ENCODE assay signal across 14 mouse cellular contexts in the genomic region with DNA sequence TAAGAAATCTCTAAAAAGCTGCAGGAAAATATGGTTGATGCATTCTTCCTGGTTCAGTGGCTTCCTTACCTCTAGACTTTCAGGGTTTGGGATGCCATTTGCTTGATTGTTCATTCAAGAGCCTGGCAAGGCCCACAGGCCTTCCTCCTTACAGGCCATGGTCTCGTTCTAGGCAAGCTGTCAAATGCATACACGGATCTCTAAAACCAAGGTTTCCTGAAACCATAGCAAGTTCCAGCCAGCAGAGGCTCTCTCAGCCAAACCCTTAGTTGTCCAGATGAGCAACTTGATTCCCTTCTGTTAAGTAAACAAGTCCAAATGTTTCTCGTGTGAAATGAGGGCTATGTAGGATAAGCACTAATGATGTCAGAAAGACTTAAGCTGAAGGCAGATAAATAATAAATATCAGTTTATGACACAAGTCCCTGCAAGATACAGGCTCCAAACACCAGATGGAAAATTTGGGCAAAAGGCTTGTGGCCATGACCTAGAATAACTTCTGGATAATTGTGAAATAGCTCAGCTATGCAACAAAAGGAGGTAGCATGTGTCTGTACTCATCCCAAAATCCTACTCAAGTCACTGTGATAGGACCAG. TPM values are rescaled to one million over a fixed set of nuclear protein-coding genes. Genes with fewer than 3 reads are reported as not detected.
DNase-seq lines count a peak whose midpoint lies in the region; ATAC-seq and TF ChIP-seq lines count a peak whose summit lies in the region.
"Had no signal": no experiment of that assay in that cellular context is flagged by ENCODE, and none has a peak within 500 bp of the region (broad histone marks: within the 10 kb centered on the region; RNA-seq: fewer than 3 reads in every experiment).

No protein-coding gene starts in this region.

- no peaks in the 10 kb centered on the region for H3K27me3 ChIP-seq in liver, adult 2 months (ENCODE audit: control insufficient read depth, insufficient read depth, low read length)
- no peaks in the 10 kb centered on the region for H3K27me3 ChIP-seq in intestine, postnatal 0 days (replicated peaks; ENCODE audit: control insufficient read depth, insufficient read depth, low read length)
- H3K27me3 ChIP-seq: limb, embryonic 15.5 days; neural tube, embryonic 12.5 days; stomach, embryonic 15.5 days had no signal

- no peak for TF ChIP-seq POLR2A in liver, adult 2 months (IDR thresholded peaks at IDR 0.05; ENCODE audit: extremely low read depth, insufficient read depth, low read length)

- no peak overlapping the region for H3K4me2 ChIP-seq in intestine, postnatal 0 days (replicated peaks; ENCODE audit: low read depth)
- H3K4me2 ChIP-seq: limb, embryonic 15.5 days; midbrain, embryonic 11.5 days; neural tube, embryonic 12.5 days; stomach, embryonic 15.5 days had no signal

- H3K4me3 ChIP-seq in liver, adult 2 months (ENCODE audit: insufficient read depth, low read depth, low read length): no peak overlapping the region
- H3K4me3 ChIP-seq in intestine, postnatal 0 days (ENCODE audit: low read depth, low read length): no peak overlapping the region
- H3K4me3 ChIP-seq: limb, embryonic 15.5 days; neural tube, embryonic 12.5 days; stomach, embryonic 15.5 days had no signal

- no peak overlapping the region for H3K9ac ChIP-seq in liver, adult 2 months (ENCODE audit: low read depth, low read length)
- H3K9ac ChIP-seq in intestine, postnatal 0 days (ENCODE audit: low read depth, low read length): no peak overlapping the region
- H3K9ac ChIP-seq: limb, embryonic 15.5 days; neural tube, embryonic 12.5 days; stomach, embryonic 15.5 days had no signal

- TF ChIP-seq CTCF in liver, adult 2 months (IDR thresholded peaks at IDR 0.05; ENCODE audit: low read depth, low read length): no peak
- peak; percentile 46 for TF ChIP-seq CTCF in intestine, postnatal 0 days (IDR thresholded peaks at IDR 0.05; ENCODE audit: low read depth)

- DNase-seq in cerebellum, postnatal 10 days: peak; percentile 3 to 4
- no peak for DNase-seq in cerebellum, postnatal 4 days (ENCODE audit: low spot score in 2 of 2)
- DNase-seq in liver, adult 2 months (ENCODE audit: extremely low read depth, low read depth, low spot score): peak; percentile 79
- DNase-seq in liver (no peak), adipocyte (ENCODE audit: low spot score) (peak; percentile 68)
- no peak for DNase-seq in right cerebral cortex, postnatal 10 days (ENCODE audit: low spot score in 2 of 2)
- no peak for DNase-seq in frontal cortex, postnatal 14 days (ENCODE audit: low spot score in 2 of 2)
- DNase-seq: B cell, adult 2 months; kidney, adult 2 months had no signal

- 13% methylated on average over 3 of the region's 3 CpGs for WGBS in liver, adult 2 months
- WGBS in intestine, postnatal 0 days: 42% methylated on average over 3 of the region's 3 CpGs

- peaks cover 7% of the 10 kb centered on the region for H3K79me2 ChIP-seq in liver, adult 2 months (ENCODE audit: control insufficient read depth, insufficient read depth, low read length)

- 0 out of 2 replicates have a peak overlapping the region, but pooled peaks have one; percentile 1 for H3K27ac ChIP-seq in liver, adult 2 months (replicated peaks; ENCODE audit: insufficient read depth, low read depth, low read length)
- no peak overlapping the region for H3K27ac ChIP-seq in intestine, postnatal 0 days (ENCODE audit: low read depth, low read length)
- H3K27ac ChIP-seq: limb, embryonic 15.5 days; neural tube, embryonic 12.5 days; stomach, embryonic 15.5 days had no signal

- H3K4me1 ChIP-seq in liver, adult 2 months (ENCODE audit: control insufficient read depth, insufficient read depth, low read length): peaks cover 4% of the 10 kb centered on the region
- no peaks in the 10 kb centered on the region for H3K4me1 ChIP-seq in intestine, postnatal 0 days (replicated peaks; ENCODE audit: control insufficient read depth, insufficient read depth, low read length)
- H3K4me1 ChIP-seq: limb, embryonic 15.5 days; neural tube, embryonic 12.5 days; stomach, embryonic 15.5 days had no signal

- ATAC-seq in intestine, postnatal 0 days: no peak

- H3K36me3 ChIP-seq in liver, adult 2 months (ENCODE audit: control insufficient read depth, insufficient read depth, low read length): no peaks in the 10 kb centered on the region
- no peaks in the 10 kb centered on the region for H3K36me3 ChIP-seq in intestine, postnatal 0 days (ENCODE audit: control insufficient read depth, insufficient read depth)
- H3K36me3 ChIP-seq: limb, embryonic 15.5 days; neural tube, embryonic 12.5 days; stomach, embryonic 15.5 days had no signal

- H3K9me3 ChIP-seq in intestine, postnatal 0 days (ENCODE audit: control insufficient read depth): no peaks in the 10 kb centered on the region
- H3K9me3 ChIP-seq: limb, embryonic 15.5 days; neural tube, embryonic 12.5 days; stomach, embryonic 15.5 days had no signal

RNA-seq across cellular contexts. Expression of gene Gda, which starts 34.0 kb away (rescaled TPM):
- 16.0 and 23.5 TPM in 2 replicates for total RNA-seq in liver, adult 2 months (2014; rRNA removed)
- 3.8 and 4.7 TPM in 2 replicates for polyA plus RNA-seq in liver, adult 2 months (2012; rRNA removed)
- polyA plus RNA-seq in intestine, postnatal 0 days (2015; fragmentation: Nextera tagmentation; extraction: Ambion mirVana): 37.3 and 46.8 TPM in 2 replicates

Comparison
In these comparisons a context has a peak if more than half of its experiments do, and no peak if none do; other contexts are left out.
1. DNase-seq: peak in cerebellum, postnatal 10 days (2 of 2), liver, adult 2 months (single experiment) and adipocyte (single experiment); none in cerebellum, postnatal 4 days (0 of 2), liver (single experiment), right cerebral cortex, postnatal 10 days (0 of 2) and frontal cortex, postnatal 14 days (0 of 2).